Mouse (Mus musculus) left cerebral cortex, adult 9 months (tissue): ENCODE measurements around the gene Hpcal1.
A peak's percentile ranks its signal among the peaks of the same experiment; 100 is the strongest.
"Not testable (repeated sequence)": the region's sequence is repeated elsewhere in the genome, so short reads cannot be mapped to it uniquely, and the experiment has no call there.

ENCODE experiments used
- DNase-seq, 2 experiments: peaks; one replicate each; pipeline ENCODE4 v3.0.0; 2022; ENCODE audit warnings: low spot score in 2 of 2

Gene Hpcal1

DNA sequence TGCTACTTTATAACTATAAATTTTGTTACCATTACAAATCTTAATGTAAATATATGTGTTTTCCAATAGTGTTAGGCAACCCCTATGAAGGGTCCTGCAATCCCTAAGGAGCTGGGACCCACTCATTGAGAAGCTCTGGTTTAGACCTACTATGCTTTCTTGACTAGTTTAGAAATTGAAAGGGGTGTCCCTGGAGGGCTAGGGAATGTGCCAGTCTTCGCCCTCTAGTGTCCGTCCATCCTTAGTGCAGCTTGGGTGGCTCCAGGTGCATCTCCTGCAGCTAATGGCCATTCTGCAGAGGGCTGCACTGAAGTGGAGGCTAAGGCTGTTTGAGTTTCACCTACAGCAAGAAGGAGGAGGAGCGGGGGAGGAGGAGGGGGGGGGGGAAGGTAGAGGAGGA is 87.7 kb downstream of the Hpcal1 start:
- DNase-seq = peak in 1 of 2 experiments; percentile 29

DNA sequence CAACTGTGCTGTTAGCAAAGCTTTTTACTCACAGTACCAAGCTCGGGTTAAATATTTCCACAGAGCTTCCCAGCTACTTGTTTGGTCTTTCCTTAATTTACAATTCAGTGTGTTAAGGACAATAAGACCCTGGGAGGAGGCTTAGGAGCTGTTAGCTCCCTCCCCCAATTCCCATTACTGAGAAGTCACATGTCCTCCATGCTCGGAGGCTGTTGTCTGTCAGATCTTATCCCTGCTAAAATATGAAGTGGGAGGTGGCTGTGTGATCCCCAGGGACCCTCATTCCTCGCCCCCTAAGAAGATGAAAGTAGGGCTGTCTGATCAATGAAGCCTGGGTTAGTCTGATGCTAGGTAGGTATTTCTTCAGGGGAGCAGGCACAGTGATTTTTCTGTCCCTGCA is 88.4 kb downstream of the Hpcal1 start:
- DNase-seq = no peak

GRCm38 (mm10) chr12:17789486-17789885 is 98.8 kb downstream of the Hpcal1 start:
- no peak for DNase-seq

- no peak for DNase-seq
Measured at GRCm38 (mm10) chr12:17791111-17791510, 100.5 kb downstream of the Hpcal1 start.

GRCm38 (mm10) chr12:17792756-17793155 is 102.1 kb downstream of the Hpcal1 start:
- no peak for DNase-seq

GRCm38 (mm10) chr12:17795660-17796278 is 105.1 kb downstream of the Hpcal1 start:
- peak in 1 of 2 experiments; percentile 59 for DNase-seq

- not testable (repeated sequence) for DNase-seq
Measured at GRCm38 (mm10) chr12:17798261-17798660, 107.6 kb downstream of the Hpcal1 start.

DNA sequence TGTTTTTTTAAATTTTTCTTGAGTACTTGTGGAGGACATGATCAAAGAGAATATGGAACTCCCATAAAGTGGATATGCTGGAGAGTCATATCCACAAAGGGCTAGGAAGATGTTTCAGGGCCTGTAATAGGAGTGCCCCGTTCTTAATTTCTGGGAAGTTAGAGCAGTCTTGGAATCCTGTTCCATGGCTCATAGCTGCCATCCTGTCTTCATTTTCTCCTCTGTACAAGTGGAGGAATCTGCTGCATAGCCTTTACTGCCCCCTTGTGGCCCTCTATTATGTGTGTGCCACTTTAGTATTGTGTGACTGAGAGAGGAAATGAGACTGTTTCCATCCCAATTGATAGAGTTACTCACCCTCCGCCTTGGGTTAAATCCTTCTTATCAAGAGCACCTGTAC is 117.9 kb downstream of the Hpcal1 start:
- peak; percentile 18 to 85 for DNase-seq

GRCm38 (mm10) chr12:17835279-17835678 is 144.6 kb downstream of the Hpcal1 start:
- DNase-seq = not testable (repeated sequence)
